Mouse (Mus musculus) macrophage (primary cell): ENCODE data around the gene Ssbp3. TPM values are rescaled to one million over a fixed set of nuclear protein-coding genes. Genes with fewer than 3 reads are reported as not detected.

Experiments used
- H3K27ac ChIP-seq: fragments of 350-480 bp; formaldehyde crosslinking; 2 replicates; pipeline ENCODE4 v1.9.0; 2021
- H3K36me3 ChIP-seq: fragments of 350-480 bp; formaldehyde crosslinking; 2 replicates; pipeline ENCODE4 v1.9.0; 2021; ENCODE audit errors: inconsistent target
- H3K4me3 ChIP-seq: fragments of 350-480 bp; formaldehyde crosslinking; 2 replicates; pipeline ENCODE4 v1.9.0; 2021; ENCODE audit errors: inconsistent target
- H3K79me2 ChIP-seq: fragments of 350-480 bp; formaldehyde crosslinking; 2 replicates; pipeline ENCODE4 v1.9.0; 2021; ENCODE audit errors: inconsistent target
- WGBS: methylation state at CpG from one replicate; pipeline ENCODE4 v1.1.7; 2026; ENCODE audit warnings: inconsistent platforms; ENCODE audit not compliant: missing documents; 5-methylcytosine and 5-hydroxymethylcytosine counted together
- polyA plus RNA-seq: library from polyadenylated mRNA; stranded (reverse); fragments of 250-400 nt; gene quantifications from 3 replicates; pipeline ENCODE4 v1.2.4, GENCODE M21; 2018; ENCODE audit warnings: inconsistent platforms

Ssbp3 gene
- polyA plus RNA-seq, 1 experiment from 2014 or later = 44.3 TPM

- Histone ChIP-seq H3K4me3 (no peak overlapping the region), H3K79me2 (no peaks in the 10 kb centered on the region), H3K27ac (no peak overlapping the region), H3K36me3 (peaks cover 43% of the 10 kb centered on the region)
- WGBS = 85% methylated on average over 3 of the region's 3 CpGs
Measured at GRCm38 (mm10) chr4:107056088-107056487, 145.6 kb downstream of the Ssbp3 start.

- H3K36me3 ChIP-seq = peaks cover 59% of the 10 kb centered on the region
- WGBS = 87% methylated on average over 5 of the region's 5 CpGs
Measured at GRCm38 (mm10) chr4:107058346-107058745, 147.8 kb downstream of the Ssbp3 start.

GRCm38 (mm10) chr4:107058781-107059180 is 148.3 kb downstream of the Ssbp3 start:
- no peak overlapping the region for H3K4me3 ChIP-seq
- H3K27ac ChIP-seq = no peak overlapping the region
- WGBS = 38% methylated on average over 6 of the region's 6 CpGs
- H3K36me3 ChIP-seq = peaks cover 64% of the 10 kb centered on the region
- H3K79me2 ChIP-seq = no peaks in the 10 kb centered on the region

More at GRCm38 (mm10) chr4:107058346-107058745, 147.8 kb downstream of the Ssbp3 start:
- Histone ChIP-seq H3K4me3 (no peak overlapping the region), H3K79me2 (no peaks in the 10 kb centered on the region), H3K27ac (no peak overlapping the region)

GRCm38 (mm10) chr4:107061560-107061959 is 151.1 kb downstream of the Ssbp3 start:
- Histone ChIP-seq H3K79me2 (peaks cover 14% of the 10 kb centered on the region; the same call in 1 of the 2 replicates), H3K4me3 (no peak overlapping the region), H3K27ac (no peak overlapping the region), H3K36me3 (peaks cover 68% of the 10 kb centered on the region)
- 90% methylated on average over 4 of the region's 4 CpGs for WGBS

DNA sequence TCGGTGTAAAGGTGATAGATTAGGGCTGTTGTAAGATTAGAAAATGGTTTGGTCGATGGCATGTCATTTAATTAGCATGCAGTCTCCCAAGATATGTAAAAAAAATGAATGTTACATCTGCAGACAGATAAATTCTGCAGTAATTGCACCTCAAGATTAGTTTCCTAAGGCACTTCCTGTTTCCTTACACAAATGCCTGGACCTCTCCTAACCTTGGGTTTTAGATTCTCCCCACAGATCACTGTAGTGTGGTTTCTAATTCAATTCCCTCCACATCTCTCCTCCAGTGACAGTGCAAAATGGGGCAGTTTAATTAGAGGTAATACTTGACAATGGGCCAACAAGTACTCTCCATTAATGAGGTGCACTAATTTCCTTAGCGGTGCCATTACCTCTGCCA is 152.7 kb downstream of the Ssbp3 start:
- Histone ChIP-seq H3K79me2 (peaks cover 14% of the 10 kb centered on the region; the same call in 1 of the 2 replicates), H3K4me3 (no peak overlapping the region), H3K27ac (no peak overlapping the region), H3K36me3 (peaks cover 52% of the 10 kb centered on the region)
- WGBS = 88% methylated on average over 3 of the region's 3 CpGs

GRCm38 (mm10) chr4:107064394-107065098 is 154.0 kb downstream of the Ssbp3 start:
- no peak overlapping the region for H3K4me3 ChIP-seq
- H3K79me2 ChIP-seq = peaks cover 14% of the 10 kb centered on the region; the same call in 1 of the 2 replicates
- peaks cover 39% of the 10 kb centered on the region; the same call in 1 of the 2 replicates for H3K36me3 ChIP-seq
- no peak overlapping the region for H3K27ac ChIP-seq
- WGBS = 94% methylated on average over 5 of the region's 5 CpGs

- H3K27ac ChIP-seq = no peak within 1 kb of the TSS
Measured at GRCm38 (mm10) chr4:107066252-107067124, 156.0 kb downstream of the Ssbp3 start, which contains the start of the genes Mrpl37 and Cyb5rl. Gene Mrpl37, minus strand, starts transcription at chr4:107066868. Gene Cyb5rl, plus strand, starts transcription at chr4:107066988.

DNA sequence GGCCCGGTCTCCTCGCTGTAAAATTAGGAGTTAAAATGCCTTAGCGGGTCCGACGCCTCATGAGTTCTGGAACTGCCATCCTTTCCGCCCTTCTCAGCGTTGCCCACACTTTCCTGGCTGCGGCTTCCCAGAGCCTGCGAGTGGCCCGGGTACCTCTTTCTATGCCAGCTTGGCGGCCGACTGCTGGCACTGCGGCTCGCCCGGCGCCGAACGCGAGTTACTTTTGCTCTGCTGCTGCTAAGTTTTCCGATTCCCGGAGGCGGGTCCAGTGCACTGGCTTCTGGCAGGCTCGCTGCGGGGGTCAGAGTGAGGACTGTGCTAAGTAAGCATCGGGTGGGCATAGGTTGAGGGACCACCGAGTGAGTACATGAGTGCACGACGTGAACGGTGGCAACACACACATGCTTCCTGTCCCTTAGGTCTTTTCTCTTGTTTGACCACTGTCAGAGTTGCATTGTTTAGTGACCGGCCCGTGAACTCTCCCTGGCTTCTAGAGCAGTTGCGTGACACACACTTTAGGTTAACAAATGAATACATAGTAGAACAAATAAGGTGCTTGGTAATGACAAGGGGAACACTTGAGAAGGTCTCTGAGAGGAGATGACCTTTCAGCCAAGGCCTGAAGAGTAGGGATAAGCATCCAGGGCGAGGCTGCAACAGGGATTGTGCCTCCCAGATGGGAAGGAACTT is 156.8 kb downstream of the Ssbp3 start:
- peaks cover 21% of the 10 kb centered on the region; the same call in 1 of the 2 replicates for H3K36me3 ChIP-seq
- no peak overlapping the region for H3K27ac ChIP-seq
- H3K4me3 ChIP-seq = peak overlapping the region; percentile 76
- WGBS = 4% methylated on average over 33 of the region's 33 CpGs
- peaks cover 14% of the 10 kb centered on the region; the same call in 1 of the 2 replicates for H3K79me2 ChIP-seq

More at GRCm38 (mm10) chr4:107066252-107067124, 156.0 kb downstream of the Ssbp3 start, which contains the start of the genes Mrpl37 and Cyb5rl:
- Histone ChIP-seq H3K36me3 (peaks cover 26% of the 10 kb centered on the region; the same call in 1 of the 2 replicates), H3K4me3 (peak within 1 kb of the TSS; percentile 76), H3K79me2 (peaks cover 14% of the 10 kb centered on the region; the same call in 1 of the 2 replicates)
- WGBS = under 1% methylated on average over 58 of the region's 60 CpGs

GRCm38 (mm10) chr4:107072343-107072742 is 161.8 kb downstream of the Ssbp3 start:
- H3K79me2 ChIP-seq = no peaks in the 10 kb centered on the region
- no peaks in the 10 kb centered on the region for H3K36me3 ChIP-seq
- WGBS = 94% methylated on average over 9 of the region's 9 CpGs

DNA sequence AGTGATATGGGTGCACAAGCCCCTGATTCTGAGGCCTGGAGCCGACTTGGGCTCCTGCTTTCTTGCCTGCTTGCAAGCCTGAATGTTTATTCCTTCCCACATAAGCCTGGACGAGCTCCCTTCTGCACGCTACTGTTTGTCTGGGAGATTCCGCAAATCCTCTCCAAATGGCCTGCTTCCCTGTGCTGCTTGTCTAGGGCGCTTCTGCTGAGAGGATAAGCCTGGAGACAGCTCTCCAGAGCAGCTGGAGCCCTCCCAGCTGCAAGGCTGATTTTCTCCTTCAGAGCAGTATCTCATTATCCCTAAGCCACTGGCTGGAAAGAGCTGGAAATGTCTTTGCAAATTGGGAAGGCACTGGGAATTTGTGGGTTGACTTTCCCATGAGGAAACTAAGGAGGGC is 165.0 kb downstream of the Ssbp3 start:
- Histone ChIP-seq H3K4me3 (no peak overlapping the region), H3K79me2 (no peaks in the 10 kb centered on the region), H3K36me3 (no peaks in the 10 kb centered on the region), H3K27ac (no peak overlapping the region)
- WGBS = 100% methylated on average over 5 of the region's 5 CpGs

More at GRCm38 (mm10) chr4:107072343-107072742, 161.8 kb downstream of the Ssbp3 start:
- Histone ChIP-seq H3K4me3 (no peak overlapping the region), H3K27ac (no peak overlapping the region)

GRCm38 (mm10) chr4:107078894-107079293 is 168.4 kb downstream of the Ssbp3 start:
- H3K27ac ChIP-seq = no peak overlapping the region
- H3K79me2 ChIP-seq = no peaks in the 10 kb centered on the region
- no peak overlapping the region for H3K4me3 ChIP-seq
- 96% methylated on average over 4 of the region's 4 CpGs for WGBS
- H3K36me3 ChIP-seq = no peaks in the 10 kb centered on the region

- Histone ChIP-seq H3K4me3 (no peak overlapping the region), H3K36me3 (no peaks in the 10 kb centered on the region), H3K27ac (no peak overlapping the region), H3K79me2 (no peaks in the 10 kb centered on the region)
Measured at GRCm38 (mm10) chr4:107079716-107080115, 169.2 kb downstream of the Ssbp3 start.

GRCm38 (mm10) chr4:107082185-107082584 is 171.7 kb downstream of the Ssbp3 start:
- Histone ChIP-seq H3K79me2 (no peaks in the 10 kb centered on the region), H3K4me3 (no peak overlapping the region), H3K36me3 (no peaks in the 10 kb centered on the region), H3K27ac (no peak overlapping the region)
- WGBS = 35% methylated on average over 3 of the region's 3 CpGs

- Histone ChIP-seq H3K4me3 (no peak overlapping the region), H3K27ac (no peak overlapping the region), H3K79me2 (no peaks in the 10 kb centered on the region), H3K36me3 (no peaks in the 10 kb centered on the region)
- 96% methylated on average over 4 of the region's 4 CpGs for WGBS
Measured at GRCm38 (mm10) chr4:107083126-107083525, 172.6 kb downstream of the Ssbp3 start.
